Mouse (Mus musculus): Measurements from ENCODE around the gene Adamtsl5.

- no peak for TF ChIP-seq GATA1 (IDR thresholded peaks at IDR 0.05; ENCODE audit: borderline replicate concordance, low read length)
- no peak for TF ChIP-seq FLI1 (IDR thresholded peaks at IDR 0.05; ENCODE audit: low read length)
Observed at GRCm38 (mm10) chr10:80395025-80395627, 46.9 kb upstream of the Adamtsl5 start.

Measured in megakaryocyte, embryonic 14.5 days (primary cell).